Mouse (Mus musculus) megakaryocyte, adult 5-6 weeks (primary cell): Measurements from ENCODE around the gene Sf3a2. TPM values are rescaled to one million over a fixed set of nuclear protein-coding genes. Genes with fewer than 3 reads are reported as not detected.
"Not testable (repeated sequence)": the region's sequence is repeated elsewhere in the genome, so short reads cannot be mapped to it uniquely, and the experiment has no call there.

Experiments used
- ATAC-seq: 2 replicates; pipeline ENCODE4 v1.8.0; 2016; ENCODE audit warnings: mild to moderate bottlenecking, inconsistent platforms; ENCODE audit not compliant: poor library complexity, severe bottlenecking
- total RNA-seq, 2 experiments: library from RNA; stranded (forward) in 1 of 2; stranded (reverse) in 1 of 2; fragments of 153-499, 151-499 nt in 1 of 2; fragments of 221-1000, 200-1000 nt in 1 of 2; gene quantifications; 2 replicates each; pipeline versions ENCODE4 v1.2.3 to v1.2.4; 2015 to 2017

Sf3a2 gene
- total RNA-seq, 2 experiments from 2014 or later: 13.1 to 46.6 TPM

DNA sequence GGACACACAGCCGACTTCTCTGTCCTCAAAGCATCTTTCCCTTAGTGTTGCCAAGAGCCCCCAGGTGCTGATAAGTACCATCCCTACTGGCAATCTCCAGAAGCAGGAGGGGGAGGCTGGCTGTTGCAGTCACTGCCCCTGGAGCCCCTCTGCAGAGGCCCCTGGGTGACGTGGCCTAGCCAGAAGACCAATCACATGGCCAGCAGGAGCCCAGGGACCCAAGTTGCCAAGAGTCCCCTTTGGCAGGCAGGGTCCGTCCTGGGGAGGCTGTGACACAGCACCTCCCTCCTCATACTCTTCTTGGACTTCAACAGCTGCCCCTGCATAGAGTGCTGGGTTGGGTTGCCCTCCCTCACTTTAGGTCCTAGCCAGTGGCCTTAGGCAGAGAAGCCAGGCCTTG is 5.0 kb downstream of the Sf3a2 start:
- ATAC-seq: no peak

DNA sequence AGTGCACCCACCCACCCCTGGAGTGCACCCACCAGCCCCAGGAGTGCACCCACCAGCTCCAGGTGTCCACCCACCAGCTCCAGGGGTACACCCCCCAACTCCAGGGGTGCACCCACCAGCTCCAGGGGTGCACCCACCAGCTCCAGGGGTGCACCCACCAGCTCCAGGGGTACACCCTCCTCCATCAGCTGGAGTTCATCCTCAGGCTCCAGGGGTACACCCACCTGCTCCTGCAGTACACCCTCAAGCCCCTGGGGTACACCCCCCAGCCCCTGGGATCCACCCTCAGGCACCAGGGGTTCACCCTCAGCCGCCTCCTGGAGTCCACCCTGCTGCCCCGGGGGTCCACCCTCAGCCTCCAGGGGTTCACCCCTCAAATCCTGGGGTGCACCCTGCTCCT is 6.3 kb downstream of the Sf3a2 start:
- no peak for ATAC-seq

DNA sequence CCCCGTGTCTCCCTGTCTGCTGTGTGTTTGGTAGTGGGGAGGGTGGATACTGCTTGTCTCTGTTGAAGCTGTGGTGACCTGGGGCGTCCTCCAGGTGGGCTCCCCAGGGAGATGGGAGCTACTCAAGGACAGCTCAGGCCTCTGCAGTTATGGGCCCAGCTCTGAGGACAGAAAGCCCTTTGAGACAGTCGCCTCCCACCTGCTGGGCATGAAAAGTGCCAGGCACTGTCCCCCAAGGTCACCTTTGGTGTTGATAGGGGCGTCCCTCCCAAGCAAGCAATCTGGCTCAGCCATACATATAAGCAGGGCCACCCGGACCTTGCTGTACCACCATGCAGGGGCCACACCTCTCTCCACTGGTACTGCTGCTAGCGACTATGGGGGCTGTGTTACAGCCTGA is 6.9 kb downstream of the Sf3a2 start, which contains the start of gene Amh:
Gene Amh (plus strand): TSS at position 328 of the 400 bp plus-strand sequence.
- ATAC-seq: no peak

DNA sequence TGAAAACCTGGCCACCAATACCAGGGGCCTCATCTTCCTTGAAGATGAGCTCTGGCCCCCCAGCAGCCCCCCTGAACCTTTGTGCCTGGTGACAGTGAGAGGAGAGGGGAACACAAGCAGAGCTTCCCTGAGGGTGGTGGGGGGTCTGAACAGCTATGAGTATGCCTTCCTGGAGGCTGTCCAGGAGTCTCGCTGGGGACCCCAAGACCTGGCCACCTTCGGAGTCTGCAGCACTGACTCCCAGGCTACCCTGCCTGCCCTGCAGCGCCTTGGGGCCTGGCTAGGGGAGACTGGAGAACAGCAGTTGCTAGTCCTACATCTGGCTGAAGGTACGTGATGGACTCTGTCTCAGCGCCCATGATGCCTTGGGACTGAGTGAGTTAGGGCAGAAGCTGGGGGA is 7.3 kb downstream of the Sf3a2 start:
- ATAC-seq: no peak

DNA sequence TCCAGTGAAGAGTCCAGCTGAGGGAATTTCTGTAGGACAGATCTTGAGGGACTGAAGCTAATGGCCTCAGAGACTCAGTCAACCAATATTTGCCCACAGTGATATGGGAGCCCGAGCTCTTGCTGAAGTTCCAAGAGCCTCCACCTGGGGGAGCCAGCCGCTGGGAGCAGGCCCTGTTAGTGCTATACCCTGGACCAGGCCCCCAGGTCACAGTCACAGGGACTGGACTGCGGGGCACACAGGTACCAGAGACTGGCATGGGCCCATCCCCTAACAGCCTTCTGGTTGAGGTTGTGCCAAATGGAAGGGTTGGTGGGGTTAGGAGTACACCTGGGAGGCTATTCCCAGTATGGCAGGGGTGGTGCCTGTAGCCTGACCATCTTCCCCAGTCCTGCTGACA is 7.9 kb downstream of the Sf3a2 start:
- peak; percentile 74 for ATAC-seq

DNA sequence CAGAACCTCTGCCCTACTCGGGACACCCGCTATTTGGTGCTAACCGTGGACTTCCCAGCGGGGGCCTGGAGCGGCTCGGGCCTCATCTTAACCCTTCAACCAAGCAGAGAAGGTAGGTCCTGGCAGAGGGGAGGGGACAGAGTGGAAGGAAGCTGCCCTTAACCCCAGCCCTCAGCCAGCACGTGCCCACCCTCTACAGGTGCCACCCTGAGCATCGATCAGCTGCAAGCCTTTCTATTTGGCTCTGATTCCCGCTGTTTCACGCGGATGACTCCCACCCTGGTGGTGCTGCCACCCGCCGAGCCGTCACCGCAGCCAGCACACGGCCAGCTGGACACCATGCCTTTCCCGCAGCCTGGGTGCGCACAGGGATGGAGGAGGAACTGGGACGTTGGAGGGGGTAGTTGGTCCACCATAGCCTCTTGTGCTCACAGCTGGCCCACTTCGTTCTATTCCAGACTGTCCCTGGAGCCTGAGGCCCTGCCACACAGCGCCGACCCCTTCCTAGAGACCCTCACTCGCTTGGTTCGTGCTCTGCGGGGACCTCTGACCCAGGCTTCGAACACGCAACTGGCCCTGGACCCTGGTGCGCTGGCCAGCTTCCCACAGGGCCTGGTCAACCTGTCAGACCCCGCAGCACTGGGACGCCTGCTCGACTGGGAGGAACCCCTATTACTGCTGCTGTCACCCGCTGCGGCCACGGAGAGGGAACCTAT is 8.5 kb downstream of the Sf3a2 start:
- no peak for ATAC-seq

DNA sequence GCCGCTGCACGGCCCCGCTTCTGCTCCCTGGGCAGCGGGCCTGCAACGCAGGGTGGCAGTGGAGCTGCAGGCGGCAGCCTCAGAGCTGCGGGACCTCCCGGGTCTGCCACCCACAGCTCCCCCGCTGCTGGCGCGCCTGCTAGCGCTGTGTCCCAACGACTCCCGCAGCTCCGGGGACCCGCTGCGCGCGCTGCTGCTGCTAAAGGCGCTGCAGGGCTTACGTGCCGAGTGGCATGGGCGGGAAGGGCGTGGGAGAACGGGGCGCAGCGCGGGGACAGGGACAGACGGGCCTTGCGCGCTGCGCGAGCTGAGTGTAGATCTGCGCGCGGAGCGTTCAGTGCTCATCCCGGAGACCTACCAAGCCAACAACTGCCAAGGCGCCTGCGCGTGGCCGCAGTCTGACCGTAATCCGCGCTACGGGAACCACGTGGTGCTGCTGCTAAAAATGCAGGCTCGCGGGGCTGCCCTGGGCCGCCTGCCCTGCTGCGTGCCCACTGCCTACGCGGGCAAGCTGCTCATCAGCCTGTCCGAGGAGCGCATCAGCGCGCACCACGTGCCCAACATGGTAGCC is 9.1 kb downstream of the Sf3a2 start:
- ATAC-seq: peak; percentile 22

DNA sequence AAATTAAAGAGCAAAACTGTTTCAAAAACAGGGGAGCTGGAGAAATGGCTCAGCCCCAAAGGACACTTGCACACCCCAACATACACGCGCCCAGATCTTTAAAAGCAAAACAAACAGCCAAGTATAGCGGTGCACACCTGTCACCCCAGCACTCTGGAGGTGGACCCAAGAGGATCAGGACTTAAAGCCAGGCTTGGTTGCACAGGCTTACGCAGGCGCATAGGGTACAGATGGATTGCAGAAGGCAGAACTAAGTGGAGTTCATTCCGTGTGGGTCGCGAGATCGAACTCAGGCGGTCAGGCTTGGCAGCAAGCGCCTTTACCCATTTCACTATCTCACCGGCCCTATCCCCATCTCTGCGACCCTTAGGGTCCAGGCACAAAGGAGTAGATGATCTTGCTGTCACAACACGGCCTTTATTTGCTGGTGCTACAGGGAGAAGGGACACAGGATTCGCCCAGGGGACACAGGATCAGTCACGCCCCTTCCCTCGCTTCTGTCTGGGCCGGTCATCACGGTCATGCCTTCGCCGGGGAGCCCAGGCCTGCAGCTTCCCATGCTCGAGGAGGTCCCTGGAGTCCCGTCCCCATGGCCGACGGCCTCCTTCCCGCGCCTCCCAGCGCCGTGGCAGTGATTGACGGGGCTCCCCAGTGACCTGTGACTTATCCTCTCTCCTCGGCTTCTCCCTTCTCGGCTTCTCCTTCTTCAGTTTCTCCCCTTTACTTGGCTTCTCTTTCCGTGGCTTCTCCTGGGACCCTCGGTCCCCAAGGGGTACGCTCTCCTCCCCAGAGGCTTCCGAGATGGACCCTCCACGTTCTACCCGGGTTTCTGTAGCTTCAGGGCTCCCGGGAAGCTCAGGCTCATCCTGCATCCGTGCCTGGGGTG is 10.3 kb downstream of the Sf3a2 start:
- ATAC-seq: no peak

DNA sequence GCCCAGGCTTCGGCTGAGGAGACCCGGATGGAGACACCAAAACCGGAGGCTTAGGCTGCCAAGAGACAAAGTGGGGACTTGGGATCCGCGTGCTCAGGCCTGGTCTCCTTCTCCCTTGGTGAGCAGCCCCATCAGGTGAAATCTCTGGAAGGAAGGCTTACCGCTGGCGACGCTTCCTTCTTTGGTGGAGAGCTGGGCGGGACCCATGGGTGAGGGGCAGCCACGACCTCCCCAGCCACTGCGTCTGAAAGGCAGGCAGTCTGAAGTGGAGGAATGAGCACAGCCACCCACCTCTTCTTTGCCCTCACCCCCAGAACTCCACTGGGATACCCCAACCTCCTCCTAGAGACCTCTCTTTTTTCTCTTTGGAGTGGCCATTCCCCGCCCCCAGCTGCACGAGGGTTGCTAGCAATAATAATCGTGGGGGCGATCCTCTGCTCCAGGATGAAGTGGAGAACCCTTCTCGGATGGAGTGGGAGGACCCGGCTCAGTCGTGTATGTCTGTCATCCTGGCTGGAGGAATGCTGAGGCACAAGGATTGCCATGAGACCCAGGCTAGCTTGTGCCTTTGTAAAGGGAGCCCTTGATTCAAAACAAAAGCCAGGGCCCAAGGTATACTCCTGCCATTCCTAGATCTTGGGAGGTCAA is 11.1 kb downstream of the Sf3a2 start:
- no peak for ATAC-seq

DNA sequence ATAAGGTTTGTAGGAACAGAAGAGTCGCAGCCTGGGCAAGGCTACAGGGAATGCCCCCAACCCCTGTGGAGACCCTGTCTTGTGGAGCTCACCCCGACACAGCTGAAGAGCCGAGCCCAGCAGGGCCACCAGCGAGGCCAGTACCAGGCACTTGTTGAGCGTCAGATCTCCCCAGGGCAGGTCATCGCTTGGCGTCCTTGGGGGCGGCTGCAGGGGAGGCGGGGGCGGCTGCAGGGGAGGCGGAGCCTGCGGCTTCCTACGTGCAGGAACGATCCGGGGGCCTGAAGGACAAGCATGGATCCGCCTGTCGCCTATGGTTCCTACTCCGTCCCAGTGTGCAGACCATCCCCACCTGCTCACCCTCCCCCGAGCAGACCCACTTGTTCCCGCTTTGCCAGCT is 12.1 kb downstream of the Sf3a2 start:
- no peak for ATAC-seq

DNA sequence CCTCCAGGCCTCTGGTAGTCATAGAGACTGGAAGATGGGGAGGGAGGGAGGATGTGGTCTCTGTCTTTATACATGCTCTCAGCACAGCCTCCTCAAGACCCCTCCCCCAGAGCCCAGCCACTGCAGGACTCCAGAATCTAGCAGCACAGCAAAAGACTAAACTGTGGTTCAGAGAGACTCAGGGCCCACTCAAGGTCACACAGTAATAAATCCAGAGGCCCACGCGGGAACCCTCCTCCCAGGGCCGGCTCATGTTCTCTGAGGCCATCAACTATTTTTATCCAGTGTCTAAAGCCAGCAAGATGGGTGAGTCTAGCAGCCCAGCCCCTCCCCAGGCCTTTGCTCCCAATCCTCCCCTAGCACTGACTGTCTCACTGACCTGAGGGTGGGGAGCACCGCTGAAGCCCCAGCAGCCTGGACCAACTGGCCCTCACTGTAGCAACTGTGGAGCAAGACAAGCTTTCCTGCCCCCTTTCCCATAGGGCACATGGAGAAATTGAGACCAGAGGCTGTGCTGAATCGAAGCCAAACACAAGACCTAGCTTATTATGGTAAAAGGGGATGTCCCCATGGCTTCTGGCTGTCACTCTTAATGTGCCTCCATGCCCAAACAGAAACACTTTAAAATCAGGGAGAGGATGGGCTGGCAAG is 14.5 kb downstream of the Sf3a2 start:
- ATAC-seq: no peak

DNA sequence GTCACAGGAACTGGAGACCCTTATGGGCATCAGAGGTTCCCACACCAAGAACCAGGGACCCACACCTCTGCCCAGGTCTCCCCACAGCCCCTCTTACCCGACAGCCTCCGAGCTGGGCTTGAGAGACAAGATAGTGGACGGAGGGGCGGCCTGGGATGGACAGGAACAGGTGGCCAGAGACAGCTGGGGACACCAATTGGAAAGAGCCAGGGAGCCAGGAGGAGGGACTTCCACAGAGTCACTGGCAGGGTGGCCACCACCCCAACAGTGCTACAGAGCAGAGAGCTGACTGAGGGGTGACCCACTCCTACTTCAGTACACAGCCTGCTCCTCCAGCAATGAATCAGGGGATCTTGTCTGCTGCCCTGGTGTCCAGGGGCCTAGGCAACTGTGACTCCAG is 15.4 kb downstream of the Sf3a2 start, which contains the start of gene Jsrp1:
Gene Jsrp1 (minus strand): TSS at position 133 of the 400 bp plus-strand sequence.
- ATAC-seq: no peak

DNA sequence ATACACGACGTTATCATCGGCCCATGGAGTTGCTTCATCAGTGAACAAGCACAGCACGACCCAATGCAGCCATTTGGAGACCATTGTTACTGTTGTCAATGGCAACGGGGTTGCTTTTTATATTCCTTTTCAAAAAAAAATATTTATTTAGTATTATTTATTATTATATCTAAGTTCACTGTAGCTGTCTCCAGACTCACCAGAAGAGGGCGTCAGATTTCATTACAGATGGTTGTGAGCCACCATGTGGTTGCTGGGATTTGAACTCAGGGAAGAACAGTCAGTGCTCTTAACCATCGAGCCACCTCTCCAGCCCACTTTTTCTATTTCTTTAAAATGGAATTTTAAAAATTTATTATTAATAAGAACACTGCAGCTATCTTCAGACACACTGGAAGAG is 16.8 kb downstream of the Sf3a2 start:
- no peak for ATAC-seq

DNA sequence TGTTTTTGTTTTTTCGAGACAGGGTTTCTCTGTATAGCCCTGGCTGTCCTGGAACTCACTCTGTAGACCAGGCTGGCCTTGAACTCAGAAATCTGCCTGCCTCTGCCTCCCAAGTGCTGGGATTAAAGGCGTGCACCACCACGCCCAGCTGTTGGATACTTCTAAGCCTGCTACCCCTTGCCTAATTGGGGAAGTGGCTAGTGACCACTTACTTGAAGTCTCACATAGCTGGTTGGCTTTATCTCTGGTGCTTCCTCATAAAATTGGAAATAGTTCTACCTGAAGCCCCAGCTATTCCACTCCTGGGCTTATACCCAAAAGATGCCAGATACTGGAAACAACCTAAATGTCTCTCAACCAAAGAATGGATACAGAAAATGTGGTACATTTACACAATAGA is 18.3 kb downstream of the Sf3a2 start:
- peak; percentile 83 for ATAC-seq

DNA sequence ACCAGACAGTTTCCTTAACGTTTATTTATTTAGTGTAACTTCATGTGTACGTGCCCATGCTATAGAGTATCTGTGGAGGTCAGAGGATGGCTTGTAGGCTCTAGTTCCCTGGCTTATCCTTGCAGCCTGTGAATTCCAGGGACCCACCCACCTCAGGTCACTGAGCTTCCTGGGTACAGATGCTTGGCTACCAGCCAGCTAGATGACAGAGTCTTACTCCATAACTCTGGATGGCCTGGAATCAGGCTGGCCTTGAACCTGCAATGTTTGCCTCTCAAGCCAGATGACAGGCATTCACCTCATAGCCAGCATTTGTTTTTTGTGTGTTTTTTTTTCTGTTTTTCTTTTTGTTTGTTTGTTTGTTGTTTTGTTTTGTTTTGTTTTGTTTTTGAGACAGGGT is 19.2 kb downstream of the Sf3a2 start:
- ATAC-seq: no peak

DNA sequence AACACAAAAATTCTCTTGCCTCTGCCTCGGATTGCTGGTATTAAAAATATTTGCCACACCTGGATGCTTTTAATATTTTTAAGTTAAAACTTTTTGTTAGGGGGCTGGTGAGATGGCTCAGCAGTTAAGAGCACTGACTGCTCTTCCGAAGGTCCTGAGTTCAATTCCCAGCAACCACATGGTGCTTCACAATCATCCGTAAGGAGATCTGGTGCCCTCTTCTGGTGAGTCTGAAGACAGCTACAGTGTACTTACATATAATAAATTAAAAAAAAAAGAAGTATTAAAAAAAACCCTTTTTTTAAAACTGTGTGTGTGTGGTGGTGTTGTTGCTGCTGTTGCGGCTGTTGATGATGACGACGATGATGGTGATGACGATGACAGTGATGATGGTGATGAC is 20.0 kb downstream of the Sf3a2 start:
- not testable (repeated sequence) for ATAC-seq

DNA sequence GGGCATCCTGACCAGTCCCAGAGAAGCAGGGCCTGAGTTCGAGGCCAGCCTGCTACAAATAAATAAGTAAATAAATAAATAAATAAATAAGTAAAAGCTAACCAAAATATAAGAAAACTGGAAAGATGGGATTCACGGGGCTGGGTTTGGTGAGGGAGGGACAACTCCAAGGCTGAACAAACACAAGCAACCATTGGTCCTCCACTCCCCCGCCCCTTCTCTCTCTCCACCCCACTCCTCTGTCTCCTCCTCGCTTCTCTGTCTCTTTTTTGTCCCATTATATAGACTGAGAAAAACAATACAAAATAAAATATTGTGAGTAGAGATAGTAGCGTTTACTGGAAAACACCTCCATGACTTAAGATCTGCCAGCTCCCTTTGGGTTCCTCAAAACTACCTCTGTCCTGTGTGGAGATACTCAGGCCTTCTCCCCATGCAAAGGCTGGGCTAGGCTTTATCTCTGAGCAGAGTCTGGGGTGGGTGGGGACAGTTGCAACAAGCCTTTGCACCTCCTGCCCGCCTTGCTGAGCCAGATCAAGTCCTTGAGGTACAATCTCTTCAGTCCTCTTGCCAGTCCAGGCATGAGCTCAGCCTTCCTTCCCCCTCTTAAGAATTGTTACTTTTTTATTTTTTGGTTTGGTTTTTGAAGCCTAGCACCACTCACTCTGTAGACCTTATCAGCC is 20.7 kb downstream of the Sf3a2 start:
- no peak for ATAC-seq

DNA sequence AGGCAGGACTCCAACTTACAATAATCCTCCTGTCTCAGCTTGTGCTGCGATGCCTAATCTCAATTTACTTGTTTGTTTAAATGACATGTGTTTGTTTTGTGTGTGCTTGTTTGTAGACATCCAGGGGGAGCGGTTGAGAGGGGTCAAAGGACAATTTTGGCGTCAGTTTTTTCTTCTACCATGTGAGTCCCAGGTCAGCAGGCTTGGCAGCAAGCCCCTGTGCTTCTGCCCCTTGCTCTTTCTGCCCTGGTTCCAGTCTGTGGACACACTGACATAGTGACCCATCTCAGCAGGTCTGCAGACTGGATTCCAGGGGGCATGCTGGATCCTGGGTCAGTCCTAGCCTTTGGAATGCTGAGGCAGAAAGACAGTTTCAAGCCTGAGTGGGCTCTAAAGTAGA is 21.4 kb downstream of the Sf3a2 start:
- no peak for ATAC-seq

DNA sequence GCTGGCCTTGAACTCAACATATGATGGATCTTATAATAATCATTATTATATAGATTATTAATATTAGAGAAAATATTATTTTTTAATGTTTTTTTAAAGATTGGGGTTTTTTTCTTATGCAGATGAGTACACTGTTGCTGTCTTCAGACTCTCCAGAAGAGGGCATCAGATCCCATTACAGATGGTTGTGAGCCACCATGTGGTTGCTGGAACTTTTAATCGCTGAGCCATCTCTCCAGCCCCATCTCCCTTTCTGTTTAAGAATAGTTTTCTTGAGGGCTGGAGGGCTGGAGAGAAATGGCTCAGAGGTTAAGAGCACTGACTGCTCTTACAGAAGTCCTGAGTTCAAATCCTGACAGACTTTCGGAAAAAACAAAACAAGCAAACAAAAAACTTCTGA is 24.0 kb downstream of the Sf3a2 start:
- no peak for ATAC-seq

DNA sequence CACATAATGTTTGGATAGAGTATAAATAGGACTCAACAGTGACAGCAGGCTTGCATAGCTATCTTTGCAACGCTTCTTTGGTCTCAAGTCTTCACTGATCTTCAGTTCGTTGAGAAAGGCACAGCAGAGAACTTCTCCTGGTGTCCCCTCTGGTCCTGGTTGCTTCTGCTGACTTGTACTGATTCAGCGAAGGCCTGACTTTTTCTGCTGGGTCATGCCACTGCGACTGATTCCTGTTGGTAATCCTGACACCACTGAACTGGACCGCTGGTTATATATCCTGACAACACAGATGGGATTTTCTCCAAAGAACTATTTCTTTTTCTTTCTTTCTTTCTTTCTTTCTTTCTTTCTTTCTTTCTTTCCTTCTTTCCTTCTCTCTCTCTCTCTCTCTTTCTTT is 24.5 kb downstream of the Sf3a2 start:
- ATAC-seq: no peak
